Mouse (Mus musculus) forebrain, embryonic 13.5 days (tissue): ENCODE results near the gene Pdk3. TPM values are rescaled to one million over a fixed set of nuclear protein-coding genes. Genes with fewer than 3 reads are reported as not detected.

Source experiments
- ATAC-seq: fragments of 200-750 bp; cut with Nextera tagmentation; 2 replicates; pipeline ENCODE4 v1.8.0; 2017
- H3K27ac ChIP-seq: fragments of 300-500 bp; sonication (generic); 2 replicates; pipeline ENCODE4 v1.5.1; 2015; ENCODE audit warnings: inconsistent platforms, mild to moderate bottlenecking, moderate library complexity
- H3K27me3 ChIP-seq: fragments of 300-500 bp; sonication (generic); 2 replicates; pipeline ENCODE4 v1.6.1; 2015; ENCODE audit warnings: mild to moderate bottlenecking, inconsistent platforms
- H3K36me3 ChIP-seq: fragments of 300-500 bp; sonication (generic); 2 replicates; pipeline ENCODE4 v1.6.1; 2015; ENCODE audit warnings: mild to moderate bottlenecking, inconsistent platforms; ENCODE audit not compliant: poor library complexity, severe bottlenecking
- H3K4me1 ChIP-seq: fragments of 300-500 bp; sonication (generic); 2 replicates; pipeline ENCODE4 v1.6.1; 2015; ENCODE audit warnings: inconsistent platforms
- H3K4me2 ChIP-seq: fragments of 300-500 bp; sonication (generic); 2 replicates; pipeline ENCODE4 v1.6.1; 2015; ENCODE audit warnings: inconsistent platforms, mild to moderate bottlenecking, moderate library complexity
- H3K4me3 ChIP-seq: fragments of 300-500 bp; sonication (generic); 2 replicates; pipeline ENCODE4 v1.5.1; 2015; ENCODE audit warnings: mild to moderate bottlenecking, inconsistent platforms
- H3K9ac ChIP-seq: fragments of 300-500 bp; sonication (generic); 2 replicates; pipeline ENCODE4 v1.6.1; 2015; ENCODE audit warnings: mild to moderate bottlenecking, inconsistent platforms
- H3K9me3 ChIP-seq: fragments of 300-500 bp; sonication (generic); replicated peaks from 2 replicates; pipeline ENCODE4 v1.6.1; 2016; ENCODE audit warnings: inconsistent platforms
- WGBS: fragments of 180-500 bp; shearing (Covaris S2); methylation state at CpG from one replicate; pipeline ENCODE4 v1.1.7; 2015; 5-methylcytosine and 5-hydroxymethylcytosine counted together
- polyA plus RNA-seq: library from polyadenylated mRNA; unstranded; fragments of >200 nt; fragmentation: Nextera tagmentation; extraction: Ambion mirVana; gene quantifications from 2 replicates; pipeline ENCODE4 v1.2.1, GENCODE M21; 2015

The Pdk3 gene
- polyA plus RNA-seq = 39.1 and 43.1 TPM in 2 replicates

DNA sequence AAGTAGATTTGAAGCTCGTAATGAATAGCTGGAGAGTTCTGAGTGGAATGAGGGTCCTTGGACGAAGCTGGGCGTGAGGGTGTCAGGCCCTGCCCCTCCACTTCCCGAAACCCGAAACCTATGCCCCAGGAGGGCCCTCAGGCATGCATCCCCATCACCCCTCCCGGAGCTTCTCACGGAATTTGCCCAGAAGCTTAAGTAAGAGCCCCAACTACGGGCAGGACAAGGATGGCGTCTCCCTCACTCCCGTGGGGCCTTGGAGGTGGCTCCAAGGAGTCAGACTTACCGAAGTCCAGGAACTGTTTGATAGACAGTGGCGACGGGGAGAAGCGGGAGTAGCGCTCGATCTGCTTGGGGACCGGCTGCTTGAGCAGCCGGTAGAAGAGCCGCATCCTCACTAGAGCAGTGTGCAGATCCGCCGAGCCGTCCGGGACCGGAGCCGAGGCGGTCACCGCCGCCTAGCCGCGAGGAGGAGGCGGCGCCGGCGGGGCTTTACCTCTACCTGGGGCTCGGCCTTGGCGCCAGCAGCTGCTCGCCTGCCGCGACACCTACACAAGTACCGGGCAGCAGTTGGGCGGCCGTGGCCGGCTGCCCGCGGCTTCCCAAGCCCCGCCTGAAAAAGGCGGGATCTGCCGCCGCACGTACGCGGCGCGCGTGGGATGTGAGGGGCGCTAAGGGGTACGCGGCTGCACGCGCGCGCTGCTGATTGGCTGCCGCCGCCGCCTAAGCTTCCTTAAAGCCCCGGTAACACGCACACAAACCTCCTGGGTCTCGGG lies at the start of gene Pdk3:
TSS of gene Pdk3 (minus strand) at position 641 of the 776 bp plus-strand sequence.
- 28% methylated on average over 65 of the region's 68 CpGs for WGBS

DNA sequence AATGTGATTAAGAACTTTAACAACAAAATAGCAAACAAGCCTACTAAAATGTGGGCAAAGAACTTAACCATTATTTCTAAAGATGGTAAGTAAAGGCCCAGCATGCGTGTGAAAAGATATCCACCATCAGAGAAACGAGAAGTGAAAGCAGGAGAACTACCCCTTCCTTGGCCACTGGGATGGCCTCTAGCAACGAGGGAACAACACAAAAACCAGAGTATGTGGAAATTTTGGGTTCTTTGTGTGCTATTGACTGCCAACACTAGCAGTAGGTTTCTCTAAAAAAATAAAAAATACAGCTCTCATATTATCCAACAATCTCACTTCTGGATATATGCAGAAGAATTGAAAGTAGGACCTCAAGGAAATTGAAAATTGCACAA lies 45.6 kb upstream of the Pdk3 start:
- no peak for ATAC-seq
- H3K9me3 ChIP-seq = no peaks in the 10 kb centered on the region
- H3K4me1 ChIP-seq = no peaks in the 10 kb centered on the region
- H3K4me3 ChIP-seq = no peak overlapping the region
- 73% methylated on average over 3 of the region's 3 CpGs for WGBS
- H3K36me3 ChIP-seq = no peaks in the 10 kb centered on the region
- no peaks in the 10 kb centered on the region for H3K27me3 ChIP-seq
- H3K4me2 ChIP-seq = no peak overlapping the region
- no peak overlapping the region for H3K27ac ChIP-seq
- H3K9ac ChIP-seq = no peak overlapping the region

More for the DNA sequence above, at the start of gene Pdk3:
- Histone ChIP-seq H3K9me3 (no peaks in the 10 kb centered on the region), H3K4me2 (peak within 1 kb of the TSS; percentile 64), H3K27me3 (no peaks in the 10 kb centered on the region), H3K9ac (peak within 1 kb of the TSS; percentile 66), H3K4me1 (0 out of 2 replicates have a peak, but pooled peaks cover 4% of the 10 kb centered on the region), H3K36me3 (no peaks in the 10 kb centered on the region), H3K27ac (peak within 1 kb of the TSS; percentile 51), H3K4me3 (peak within 1 kb of the TSS; percentile 54)
- peak; percentile 99 for ATAC-seq

DNA sequence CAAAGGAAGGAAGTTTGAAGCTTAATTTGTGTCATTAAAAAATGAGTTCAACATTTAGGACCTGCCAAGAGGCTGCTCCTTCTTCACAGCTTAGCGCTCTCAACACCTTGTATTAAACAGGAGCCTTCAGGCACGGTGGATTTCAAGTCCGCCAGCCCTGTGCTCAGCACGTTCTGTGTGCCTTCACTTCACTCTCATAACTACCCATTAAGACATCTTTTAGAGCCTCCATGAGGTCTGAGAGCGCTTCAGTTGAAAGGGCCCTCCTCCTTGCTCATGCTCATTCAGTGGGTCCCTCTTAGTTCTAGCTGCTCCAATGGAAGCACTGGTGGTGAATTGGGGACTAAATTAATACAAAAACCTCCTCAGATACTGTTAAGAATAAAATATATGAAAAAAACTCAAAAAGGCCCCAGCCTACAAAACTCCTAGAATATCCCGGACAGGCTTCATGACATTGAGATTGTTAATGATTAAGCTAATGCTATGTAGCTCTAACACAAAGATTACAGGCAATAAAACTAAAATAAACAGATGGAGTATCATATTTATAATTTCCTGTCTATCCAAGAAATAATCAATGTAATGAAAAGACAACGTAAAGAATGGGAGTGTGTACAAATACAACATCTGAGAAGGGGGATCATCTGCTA lies 45.1 kb upstream of the Pdk3 start:
- Histone ChIP-seq H3K36me3 (no peaks in the 10 kb centered on the region), H3K9ac (no peak overlapping the region), H3K4me3 (no peak overlapping the region), H3K27me3 (no peaks in the 10 kb centered on the region), H3K4me2 (no peak overlapping the region), H3K9me3 (no peaks in the 10 kb centered on the region), H3K27ac (no peak overlapping the region), H3K4me1 (no peaks in the 10 kb centered on the region)
- ATAC-seq = no peak
- 86% methylated on average over 7 of the region's 7 CpGs for WGBS

DNA sequence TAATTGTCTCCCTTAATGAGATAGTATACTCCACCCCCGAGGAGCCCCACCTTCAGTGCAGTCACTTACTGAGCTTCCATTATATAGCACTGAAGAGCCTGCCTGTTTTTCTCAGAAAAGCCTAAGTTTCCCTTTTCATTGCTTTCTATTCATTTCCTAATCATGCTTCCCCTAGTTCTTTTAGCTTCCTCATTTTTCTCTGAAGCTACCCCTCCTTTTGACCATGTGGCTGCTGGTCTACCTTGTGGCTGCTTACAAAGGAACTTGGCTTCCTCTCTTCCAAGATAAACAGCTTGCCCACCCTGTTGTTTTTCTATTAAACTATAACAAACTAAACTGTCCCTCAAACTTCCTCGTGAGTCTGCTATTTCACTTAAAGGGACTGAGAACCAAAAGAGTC lies 31.4 kb upstream of the Pdk3 start:
- H3K4me1 ChIP-seq = no peaks in the 10 kb centered on the region
- WGBS = 37% methylated on average over 2 of the region's 2 CpGs
- H3K9ac ChIP-seq = no peak overlapping the region
- no peaks in the 10 kb centered on the region for H3K36me3 ChIP-seq
- no peak overlapping the region for H3K4me2 ChIP-seq
- ATAC-seq = no peak
- no peaks in the 10 kb centered on the region for H3K27me3 ChIP-seq
- no peaks in the 10 kb centered on the region for H3K9me3 ChIP-seq
- H3K4me3 ChIP-seq = no peak overlapping the region
- H3K27ac ChIP-seq = no peak overlapping the region

DNA sequence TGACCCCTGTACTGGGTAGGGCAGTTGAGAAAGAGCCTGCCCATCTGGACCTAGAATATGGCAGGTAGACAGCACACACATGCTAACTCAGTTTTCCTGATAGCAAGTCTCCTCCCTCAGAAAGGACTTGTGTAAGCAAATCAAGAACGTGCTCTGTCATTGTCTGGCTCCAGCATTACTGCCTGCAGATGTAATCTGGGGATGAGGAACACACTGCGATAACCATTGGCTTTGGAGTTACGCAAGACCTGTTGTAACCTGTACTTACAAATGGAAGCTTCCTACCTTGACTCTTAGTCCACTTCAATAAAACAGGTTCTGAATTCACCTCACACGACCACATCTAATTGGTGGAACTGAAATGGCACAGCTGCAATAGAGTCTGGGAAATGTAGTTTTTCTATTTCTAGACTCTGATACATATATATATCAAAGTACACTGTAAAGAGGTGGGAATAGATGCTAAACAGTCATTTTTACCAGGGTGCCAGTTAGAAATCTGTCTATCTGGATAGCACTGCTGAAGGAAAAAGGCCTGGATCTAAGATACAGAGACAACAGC lies 30.6 kb upstream of the Pdk3 start:
- H3K27me3 ChIP-seq = no peaks in the 10 kb centered on the region
- ATAC-seq = no peak
- WGBS = 87% methylated on average over 4 of the region's 4 CpGs

DNA sequence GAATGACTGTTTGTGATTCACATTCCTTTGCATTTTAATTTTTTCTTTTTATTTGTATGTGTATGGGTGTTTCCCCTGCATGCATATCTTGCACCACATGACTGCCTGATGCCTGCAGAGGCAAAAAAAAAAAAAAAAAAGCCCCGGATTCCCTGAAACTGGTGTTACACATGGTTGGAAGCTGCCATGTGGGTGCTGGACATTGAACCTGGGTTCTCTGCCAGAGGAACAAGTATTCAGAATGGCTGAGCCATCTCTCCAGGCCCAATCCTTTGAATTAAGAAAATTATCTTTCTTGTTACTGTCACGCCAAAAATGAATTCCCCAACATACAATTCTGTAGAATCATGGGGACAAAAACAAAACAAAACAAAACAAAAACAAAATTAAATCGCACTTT lies 25.8 kb upstream of the Pdk3 start:
- H3K4me1 ChIP-seq = no peaks in the 10 kb centered on the region
- no peak overlapping the region for H3K4me2 ChIP-seq
- H3K27me3 ChIP-seq = no peaks in the 10 kb centered on the region
- no peak overlapping the region for H3K9ac ChIP-seq
- H3K27ac ChIP-seq = no peak overlapping the region
- H3K4me3 ChIP-seq = no peak overlapping the region
- no peaks in the 10 kb centered on the region for H3K36me3 ChIP-seq
- WGBS = 85% methylated on average over 3 of the region's 3 CpGs
- H3K9me3 ChIP-seq = no peaks in the 10 kb centered on the region
- ATAC-seq = no peak

More for the DNA sequence above, 30.6 kb upstream of the Pdk3 start:
- Histone ChIP-seq H3K9ac (no peak overlapping the region), H3K36me3 (no peaks in the 10 kb centered on the region), H3K4me1 (no peaks in the 10 kb centered on the region), H3K4me3 (no peak overlapping the region), H3K27ac (no peak overlapping the region), H3K4me2 (no peak overlapping the region), H3K9me3 (no peaks in the 10 kb centered on the region)

DNA sequence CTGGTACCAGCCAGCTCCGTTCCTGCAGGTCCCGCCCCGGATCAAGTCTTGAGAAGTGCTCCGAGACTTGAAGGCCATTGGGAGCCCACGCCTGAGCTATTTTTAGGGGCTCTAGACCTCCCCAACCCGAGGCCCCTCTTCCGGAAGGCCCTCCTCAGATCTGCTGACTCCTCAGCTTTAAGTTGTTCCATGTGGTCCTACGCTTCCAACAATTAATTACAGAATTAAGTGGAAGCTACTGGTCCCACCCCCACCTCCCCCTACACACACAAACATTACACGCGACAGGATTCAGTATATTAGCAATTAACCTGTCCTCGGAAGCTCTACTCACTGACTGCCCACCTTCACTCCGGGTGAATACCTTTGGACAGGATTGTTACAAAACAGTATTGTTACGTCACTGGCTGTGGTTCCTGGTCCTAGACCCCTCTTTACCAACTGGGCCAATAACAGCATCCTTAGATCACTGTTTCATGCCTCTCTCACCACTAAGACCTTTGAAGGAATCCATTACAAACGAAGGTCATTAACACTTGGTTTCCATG lies 410 bp upstream of the Pdk3 start:
- peak; percentile 9; the same call in 1 of the 2 replicates for ATAC-seq
- Histone ChIP-seq H3K4me3 (peak overlapping the region; percentile 54), H3K27me3 (no peaks in the 10 kb centered on the region), H3K4me2 (peak overlapping the region; percentile 64), H3K36me3 (no peaks in the 10 kb centered on the region), H3K9ac (peak overlapping the region; percentile 66), H3K4me1 (0 out of 2 replicates have a peak, but pooled peaks cover 4% of the 10 kb centered on the region), H3K9me3 (no peaks in the 10 kb centered on the region), H3K27ac (no peak overlapping the region; the same call in 1 of the 2 replicates)
- WGBS = 25% methylated on average over 14 of the region's 14 CpGs

DNA sequence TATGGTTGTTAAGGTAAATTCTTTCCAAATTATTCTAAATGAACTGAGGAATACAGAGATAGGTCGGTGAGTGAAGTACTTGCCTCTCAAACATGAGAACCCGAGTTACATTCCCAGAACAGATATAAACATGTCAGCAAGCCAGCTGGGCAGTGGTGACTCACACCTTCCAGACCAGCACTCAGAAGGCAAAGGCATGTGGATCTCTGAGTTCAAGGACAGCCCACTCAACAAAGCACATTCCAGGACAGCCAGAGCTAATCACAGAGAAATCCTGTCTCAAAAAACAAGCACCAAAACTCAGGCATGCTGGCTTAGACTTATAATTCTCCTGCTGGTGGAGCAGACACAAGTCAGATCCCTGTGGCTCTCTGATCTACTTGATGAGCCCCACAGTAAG lies 6.2 kb downstream of the Pdk3 start:
- ATAC-seq = no peak
- Histone ChIP-seq H3K27me3 (no peaks in the 10 kb centered on the region), H3K36me3 (no peaks in the 10 kb centered on the region), H3K4me2 (no peak overlapping the region), H3K9ac (no peak overlapping the region), H3K9me3 (no peaks in the 10 kb centered on the region), H3K4me1 (no peaks in the 10 kb centered on the region), H3K27ac (no peak overlapping the region), H3K4me3 (no peak overlapping the region)
- 87% methylated on average over 2 of the region's 2 CpGs for WGBS

DNA sequence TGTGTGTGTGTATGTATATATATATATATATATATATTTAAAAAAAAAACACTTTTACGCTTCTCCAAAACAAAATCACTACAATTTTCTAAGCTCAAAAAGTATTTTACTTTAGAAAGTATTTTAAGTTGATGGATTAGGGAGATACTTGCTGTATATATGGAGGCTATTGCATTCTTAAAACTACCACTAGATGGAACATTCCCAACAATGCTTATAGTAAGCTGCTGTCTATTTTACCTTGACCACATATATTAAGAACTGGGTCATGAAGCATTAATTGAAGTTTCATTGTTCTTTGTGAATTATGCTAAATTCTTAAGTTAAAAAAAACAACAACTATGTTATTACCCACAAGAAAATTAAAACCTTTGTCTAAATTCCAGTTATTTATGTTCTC lies 24.0 kb downstream of the Pdk3 start:
- Histone ChIP-seq H3K9ac (no peak overlapping the region), H3K4me2 (no peak overlapping the region), H3K4me1 (no peaks in the 10 kb centered on the region), H3K36me3 (no peaks in the 10 kb centered on the region), H3K9me3 (no peaks in the 10 kb centered on the region), H3K27ac (no peak overlapping the region), H3K4me3 (no peak overlapping the region), H3K27me3 (no peaks in the 10 kb centered on the region)
- ATAC-seq = no peak
- 90% methylated on average over 1 of the region's 1 CpGs for WGBS

DNA sequence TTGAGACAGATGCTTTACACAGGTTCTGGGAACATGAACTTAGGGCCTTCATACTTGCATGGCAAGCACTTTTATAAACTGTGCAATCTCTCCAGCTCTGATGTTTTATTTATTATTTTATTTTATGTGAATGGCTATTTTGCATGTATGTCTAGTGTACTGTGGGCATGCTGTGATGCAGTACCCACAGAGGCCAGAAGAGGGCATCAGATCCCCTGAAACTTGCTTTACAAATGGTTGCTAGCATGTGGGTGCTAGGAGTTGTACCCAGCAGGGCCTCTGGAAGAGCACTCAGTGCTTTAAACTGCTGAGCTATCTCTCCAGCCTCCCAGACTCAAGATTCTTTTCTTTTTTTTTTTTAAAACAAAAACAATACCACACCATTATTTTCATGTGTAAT lies 38.8 kb downstream of the Pdk3 start:
- no peaks in the 10 kb centered on the region for H3K27me3 ChIP-seq
- H3K27ac ChIP-seq = no peak overlapping the region
- H3K4me1 ChIP-seq = no peaks in the 10 kb centered on the region
- H3K4me3 ChIP-seq = no peak overlapping the region
- H3K36me3 ChIP-seq = no peaks in the 10 kb centered on the region
- no peaks in the 10 kb centered on the region for H3K9me3 ChIP-seq
- no peak for ATAC-seq
- no peak overlapping the region for H3K4me2 ChIP-seq
- H3K9ac ChIP-seq = no peak overlapping the region

DNA sequence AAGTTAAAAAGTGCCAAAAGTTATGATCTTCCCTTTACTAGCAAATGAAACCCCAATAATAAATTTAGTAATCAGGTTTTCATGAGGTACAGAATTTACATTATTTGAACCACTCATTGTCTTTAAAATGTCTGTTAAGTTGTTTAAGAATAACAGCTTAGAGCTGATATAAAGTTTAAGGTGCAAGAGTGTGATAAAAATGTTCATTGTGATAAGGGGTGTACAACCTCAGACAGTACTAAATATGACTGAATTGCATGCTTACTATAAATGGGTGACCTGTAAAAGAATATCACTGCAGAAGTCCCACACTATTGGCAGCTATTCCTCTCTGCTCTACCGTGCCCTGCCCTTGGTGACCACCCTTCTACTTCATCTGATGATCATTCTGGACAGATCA lies 42.4 kb downstream of the Pdk3 start:
- Histone ChIP-seq H3K9me3 (no peaks in the 10 kb centered on the region), H3K9ac (no peak overlapping the region), H3K36me3 (no peaks in the 10 kb centered on the region), H3K27me3 (no peaks in the 10 kb centered on the region), H3K4me1 (no peaks in the 10 kb centered on the region), H3K4me2 (no peak overlapping the region), H3K4me3 (no peak overlapping the region), H3K27ac (no peak overlapping the region)
- ATAC-seq = no peak
- WGBS = 80% methylated on average over 1 of the region's 1 CpGs

DNA sequence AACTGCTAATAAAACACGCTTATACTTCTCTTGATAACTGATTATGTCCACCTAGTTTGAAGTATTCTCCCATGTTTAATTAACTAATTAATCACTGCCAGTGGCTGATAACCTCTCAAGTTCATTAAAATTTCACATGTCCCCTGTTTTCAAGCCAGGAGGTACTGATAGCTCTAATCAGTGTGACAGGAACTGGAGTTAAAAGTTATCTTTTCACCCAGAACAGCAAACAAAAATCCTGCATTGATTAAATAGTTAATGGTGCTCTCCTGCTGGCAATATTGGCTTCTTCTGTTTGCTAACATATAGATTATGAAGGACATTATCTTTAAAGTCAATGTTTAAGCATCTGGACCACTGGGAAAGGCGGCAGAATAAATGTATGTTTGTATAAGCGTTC lies 71.2 kb downstream of the Pdk3 start:
- Histone ChIP-seq H3K4me1 (peaks cover 11% of the 10 kb centered on the region; the same call in 1 of the 2 replicates), H3K4me2 (no peak overlapping the region), H3K4me3 (no peak overlapping the region), H3K27me3 (no peaks in the 10 kb centered on the region), H3K9me3 (no peaks in the 10 kb centered on the region), H3K9ac (no peak overlapping the region), H3K36me3 (no peaks in the 10 kb centered on the region), H3K27ac (no peak overlapping the region)
- 88% methylated on average over 3 of the region's 3 CpGs for WGBS
- ATAC-seq = no peak
